Mouse (Mus musculus) olfactory bulb, adult 2 months (tissue): ENCODE data around the gene Naa10.

Experiments used
- CTCF ChIP-seq: fragments of 200-500 bp; IDR thresholded peaks from 2 replicates; pipeline ENCODE4 v1.5.1; 2012; ENCODE audit warnings: low read depth, mild to moderate bottlenecking, low read length, moderate library complexity; ENCODE audit not compliant: insufficient read depth
- POLR2A ChIP-seq: fragments of 200-500 bp; IDR thresholded peaks from 2 replicates; pipeline ENCODE4 v1.6.1; 2012; ENCODE audit warnings: mild to moderate bottlenecking, low read depth, low read length, moderate library complexity; ENCODE audit not compliant: insufficient read depth

DNA sequence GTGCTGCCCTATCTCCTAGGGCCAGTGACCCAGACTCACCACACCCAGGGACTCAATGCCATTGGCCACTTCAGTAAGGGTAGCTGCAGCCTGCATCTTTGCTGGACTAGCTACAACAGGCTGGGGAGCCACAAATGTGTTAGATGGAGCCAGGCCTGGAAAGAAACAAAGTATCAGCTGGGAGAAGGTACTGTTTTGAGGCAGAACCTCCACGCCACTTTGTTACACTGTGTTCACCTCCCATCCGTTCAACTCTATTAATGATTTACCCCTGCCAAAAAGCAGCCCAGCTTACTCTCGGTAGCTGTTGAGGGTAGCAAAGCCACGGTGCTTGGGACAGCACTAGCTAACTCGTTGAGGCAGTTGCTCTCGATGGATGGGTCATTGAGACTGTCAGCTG lies 25.2 kb upstream of the Naa10 start:
- no peak for TF ChIP-seq CTCF
- TF ChIP-seq POLR2A, result no peak
